Mouse (Mus musculus) gastrocnemius, postnatal 4 days (tissue): ENCODE data around the gene Cib1. TPM values are rescaled to one million over a fixed set of nuclear protein-coding genes. Genes with fewer than 3 reads are reported as not detected.

Experiments
- DNase-seq, 2 experiments: peaks; one replicate each; pipeline ENCODE4 v3.0.0; 2021 to 2022; ENCODE audit warnings: low spot score in 2 of 2, mixed read lengths in 2 of 2
- total RNA-seq, 2 experiments: library from RNA; stranded (reverse); gene quantifications; 2 replicates each; pipeline ENCODE4 v1.2.3; 2021

The Cib1 gene
- total RNA-seq, 2 experiments from 2014 or later, result 21.1 to 21.2 TPM

GRCm38 (mm10) chr7:80186531-80187296 is 45.9 kb downstream of the Cib1 start, which contains the start of gene Sema4b:
TSS of gene Sema4b (plus strand) at chr7:80186841.
- DNase-seq, result peak; percentile 70 to 79

- no peak for DNase-seq
Observed at GRCm38 (mm10) chr7:80186021-80186420, 46.6 kb downstream of the Cib1 start.

- DNase-seq, result no peak
Observed at GRCm38 (mm10) chr7:80184968-80185367, 47.6 kb downstream of the Cib1 start.

- no peak for DNase-seq
Observed at GRCm38 (mm10) chr7:80184551-80184950, 48.1 kb downstream of the Cib1 start.

GRCm38 (mm10) chr7:80183969-80184368 is 48.6 kb downstream of the Cib1 start:
- no peak for DNase-seq

GRCm38 (mm10) chr7:80183466-80183865 is 49.1 kb downstream of the Cib1 start:
- DNase-seq, result no peak

GRCm38 (mm10) chr7:80182139-80182538 is 50.5 kb downstream of the Cib1 start:
- no peak for DNase-seq

GRCm38 (mm10) chr7:80181078-80181477 is 51.5 kb downstream of the Cib1 start:
- no peak for DNase-seq

GRCm38 (mm10) chr7:80180202-80180601 is 52.4 kb downstream of the Cib1 start:
- DNase-seq, result no peak

- DNase-seq, result no peak
Observed at GRCm38 (mm10) chr7:80179790-80180189, 52.8 kb downstream of the Cib1 start.

- DNase-seq, result no peak
Observed at GRCm38 (mm10) chr7:80179327-80179726, 53.3 kb downstream of the Cib1 start.

GRCm38 (mm10) chr7:80178037-80178729 is 54.4 kb downstream of the Cib1 start:
- no peak for DNase-seq

- DNase-seq, result no peak
Observed at GRCm38 (mm10) chr7:80177438-80177837, 55.2 kb downstream of the Cib1 start.

Other genes with a start within 250 kb of the Cib1 start
- gene Zfp710, start 208.0 kb downstream of the Cib1 start, total RNA-seq, result 10 to 100 TPM; 17.5 to 18.1 TPM
- gene Idh2, start 117.4 kb downstream of the Cib1 start, total RNA-seq, result 100 to 1,000 TPM; 433 to 473 TPM
- gene Sema4b, start 46.0 kb downstream of the Cib1 start, total RNA-seq, result 1 to 10 TPM; 5.4 to 5.6 TPM
- gene Gdpgp1, start 52 bp upstream of the Cib1 start, total RNA-seq, result 1 to 10 TPM; 1.7 to 1.9 TPM
- under 1 TPM; 0.36 to 0.61 TPM for gene Ttll13, start 13.6 kb upstream of the Cib1 start, total RNA-seq
- gene Ngrn, start 28.4 kb upstream of the Cib1 start, total RNA-seq, result 10 to 100 TPM; 24.4 to 24.6 TPM
- gene Vps33b, start 36.8 kb upstream of the Cib1 start, total RNA-seq, result 1 to 10 TPM; 7.9 to 8.1 TPM
- gene Prc1, start 61.6 kb upstream of the Cib1 start, total RNA-seq, result 10 to 100 TPM; 40.0 to 41.4 TPM
- gene Rccd1, start 91.6 kb upstream of the Cib1 start, total RNA-seq, result 10 to 100 TPM in 1 of 2 experiments, 1 to 10 TPM in 1; 9.4 to 10.4 TPM
- gene Unc45a, start 108.2 kb upstream of the Cib1 start, total RNA-seq, result 10 to 100 TPM; 18.4 to 19.4 TPM
- gene Hddc3, start 110.3 kb upstream of the Cib1 start, total RNA-seq, result 10 to 100 TPM; 48.0 to 48.3 TPM
- 10 to 100 TPM; 87.2 to 91.1 TPM for gene Man2a2, start 138.6 kb upstream of the Cib1 start, total RNA-seq
- gene Fes, start 155.1 kb upstream of the Cib1 start, total RNA-seq, result 10 to 100 TPM; 16.7 to 18.1 TPM
- gene Furin, start 172.6 kb upstream of the Cib1 start, total RNA-seq, result 10 to 100 TPM; 73.8 to 77.6 TPM